Mouse (Mus musculus) left cerebral cortex, postnatal 4 days (tissue): ENCODE data around the gene Txndc17. TPM values are rescaled to one million over a fixed set of nuclear protein-coding genes. Genes with fewer than 3 reads are reported as not detected.

ENCODE experiments used
- DNase-seq: peaks from one replicate; pipeline ENCODE4 v3.0.0-alpha.2; 2022
- intact Hi-C: fragments of 180-260 bp; cut with DNase I; formaldehyde crosslinking; loops from one replicate; pipeline ENCODE4 v1.15.1; 2025
- total RNA-seq, 2 experiments: library from RNA; stranded (reverse); gene quantifications; 2 replicates each; pipeline ENCODE4 v1.2.3; 2021

Gene Txndc17
- total RNA-seq, 2 experiments from 2014 or later, result 54.9 to 61.7 TPM

DNA sequence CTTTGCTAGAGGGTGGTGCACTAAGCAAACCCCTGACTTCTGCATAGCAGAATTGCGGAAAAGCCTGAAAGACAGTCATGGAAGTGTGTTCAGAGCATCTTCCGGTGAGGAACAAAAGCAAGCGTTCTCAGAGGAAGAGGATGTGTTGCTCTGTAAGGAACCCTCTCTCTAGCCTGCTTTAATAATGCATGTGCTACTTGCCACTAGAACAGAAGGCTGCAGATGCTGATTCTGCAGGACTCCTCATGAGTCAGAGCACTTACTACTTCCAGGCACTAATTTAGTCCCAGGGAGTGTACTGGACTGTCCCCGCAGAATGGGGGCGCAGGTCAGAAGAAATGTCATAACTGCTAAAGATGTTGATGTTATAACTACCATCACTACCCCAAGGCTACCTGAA is 9.8 kb downstream of the Txndc17 start:
- DNase-seq, result no peak
- intact Hi-C loops, result no loop called here

- intact Hi-C loops, result loop anchor here (5.0 to 10.0 kb wide), 3 partner anchors 124 to 344 kb away; no protein-coding TSS in a partner anchor
- DNase-seq, result peak; percentile 80
Observed at GRCm38 (mm10) chr11:72221278-72221677, 13.9 kb downstream of the Txndc17 start.

- intact Hi-C loops, result loop anchor here (5.0 to 10.0 kb wide), 3 partner anchors 121 to 341 kb away; no protein-coding TSS in a partner anchor
- no peak for DNase-seq
Observed at GRCm38 (mm10) chr11:72223414-72223813, 16.1 kb downstream of the Txndc17 start.

DNA sequence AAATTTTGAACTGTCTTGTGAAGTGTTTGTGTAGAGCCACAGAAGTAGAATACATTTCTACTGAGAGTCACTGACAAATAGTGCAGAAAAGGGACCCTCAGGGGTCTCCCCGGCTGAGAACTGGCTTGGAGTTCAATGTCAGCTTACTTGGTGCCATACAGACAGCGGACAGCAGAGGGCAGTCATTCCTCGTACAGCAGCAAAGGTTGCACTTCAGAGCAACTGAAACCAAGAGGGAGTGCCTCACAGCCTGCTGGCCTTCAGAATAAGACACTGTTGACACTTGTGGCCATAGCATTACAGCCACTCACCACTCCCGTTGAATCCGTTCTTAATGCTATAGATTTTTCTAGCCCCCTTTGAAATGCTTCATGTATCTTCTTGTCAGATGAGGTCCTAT is 17.5 kb downstream of the Txndc17 start:
- DNase-seq, result peak; percentile 88
- intact Hi-C loops, result loop anchor here (5.0 to 10.0 kb wide), 3 partner anchors 120 to 340 kb away; no protein-coding TSS in a partner anchor

GRCm38 (mm10) chr11:72226020-72226791 is 18.9 kb downstream of the Txndc17 start:
- intact Hi-C loops, result loop anchor here (10.0 kb wide), 2 partner anchors 119 to 339 kb away; no protein-coding TSS in a partner anchor

DNA sequence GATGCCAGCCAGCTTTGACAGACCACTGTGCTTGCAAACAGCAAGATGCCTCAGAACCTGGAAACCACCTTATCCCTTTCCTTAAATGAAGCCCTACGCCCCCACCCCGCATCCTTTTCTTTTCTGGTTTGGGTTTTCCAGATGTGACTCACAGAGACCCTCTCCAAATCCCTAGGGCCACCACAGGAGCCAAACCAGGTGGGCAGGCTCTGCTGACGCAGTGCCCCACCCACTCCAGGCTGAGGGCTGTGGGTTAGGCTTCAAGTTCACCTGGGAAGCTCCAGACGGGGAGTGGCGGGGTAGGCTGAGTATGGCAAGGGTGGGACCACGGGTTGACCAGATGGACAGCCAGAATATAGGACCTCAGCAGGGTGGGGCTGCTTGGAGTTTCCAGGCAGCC is 19.6 kb downstream of the Txndc17 start:
- intact Hi-C loops, result loop anchor here (10.0 kb wide), 2 partner anchors 118 to 338 kb away; no protein-coding TSS in a partner anchor
- peak; percentile 27 for DNase-seq

More at GRCm38 (mm10) chr11:72226020-72226791, 18.9 kb downstream of the Txndc17 start:
- peak; percentile 96 for DNase-seq

DNA sequence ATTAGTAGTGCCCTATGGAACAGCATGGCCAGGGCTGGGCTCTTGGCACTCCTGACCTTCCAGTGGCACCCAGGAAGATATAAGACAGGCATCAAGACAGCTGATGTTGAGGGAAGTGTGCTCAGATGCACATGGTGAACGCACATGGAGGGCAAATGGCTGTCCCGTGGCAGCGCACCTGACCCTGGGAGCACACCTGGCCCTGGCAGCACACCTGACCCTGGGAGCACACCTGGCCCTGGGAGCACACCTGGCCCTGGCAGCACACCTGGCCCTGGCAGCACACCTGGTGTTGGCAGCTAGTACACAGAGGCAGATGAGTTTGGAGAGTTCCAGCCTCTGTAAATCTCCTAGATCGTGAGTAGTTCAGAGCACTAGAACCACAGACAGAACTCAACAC is 21.2 kb downstream of the Txndc17 start:
- no peak for DNase-seq
- intact Hi-C loops, result loop anchor here (10.0 kb wide), 2 partner anchors 116 to 336 kb away; no protein-coding TSS in a partner anchor

- intact Hi-C loops, result loop anchor here (5.0 kb wide), 1 partner anchor 35 kb away; the partner anchor contains the start of gene Slc13a5
Observed at GRCm38 (mm10) chr11:72232068-72232467, 24.7 kb downstream of the Txndc17 start.

DNA sequence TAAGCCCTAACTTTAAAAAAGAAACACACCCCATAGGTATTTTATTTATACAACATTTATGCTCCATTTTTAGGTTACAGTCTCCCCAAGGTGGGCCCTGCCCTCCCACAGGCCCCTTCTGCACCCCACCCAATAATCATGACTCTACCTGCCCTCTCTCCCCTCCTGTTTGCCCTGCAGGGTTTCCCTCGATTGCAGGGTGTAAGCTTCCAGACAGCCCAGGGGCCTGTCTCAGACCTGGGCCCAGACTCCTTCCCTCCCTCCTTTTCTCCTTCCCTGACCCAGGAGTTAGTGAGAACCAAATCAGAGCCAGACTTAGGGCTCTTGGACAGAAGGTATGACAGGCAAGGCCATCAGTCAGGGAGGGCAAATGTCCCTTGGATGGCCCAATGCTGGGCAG is 25.6 kb downstream of the Txndc17 start:
- no peak for DNase-seq
- intact Hi-C loops, result loop anchor here (5.0 kb wide), 1 partner anchor 34 kb away; the partner anchor contains the start of gene Slc13a5

More at GRCm38 (mm10) chr11:72232068-72232467, 24.7 kb downstream of the Txndc17 start:
- DNase-seq, result no peak

DNA sequence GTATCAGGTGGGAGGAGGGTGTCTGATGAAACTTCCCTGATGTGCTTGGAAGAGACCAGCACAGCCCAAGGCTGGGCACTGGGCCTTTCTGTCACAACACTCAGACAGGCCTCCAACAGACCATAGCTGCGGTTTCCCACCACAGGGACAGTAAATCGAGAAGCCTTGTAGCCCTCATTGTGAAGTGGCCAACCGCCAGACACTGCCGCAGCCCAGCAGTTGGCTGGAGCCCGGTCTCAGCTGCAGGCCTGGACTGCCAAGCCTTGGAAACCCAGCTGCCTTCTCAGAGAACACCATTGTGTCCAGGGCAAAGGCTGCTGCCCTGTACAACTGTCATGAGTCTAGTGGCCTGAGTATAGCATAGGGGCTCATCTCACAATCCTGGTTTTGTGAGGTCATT is 26.7 kb downstream of the Txndc17 start:
- DNase-seq, result peak; percentile 90
- intact Hi-C loops, result loop anchor here (5.0 kb wide), 1 partner anchor 33 kb away; the partner anchor contains the start of gene Slc13a5

DNA sequence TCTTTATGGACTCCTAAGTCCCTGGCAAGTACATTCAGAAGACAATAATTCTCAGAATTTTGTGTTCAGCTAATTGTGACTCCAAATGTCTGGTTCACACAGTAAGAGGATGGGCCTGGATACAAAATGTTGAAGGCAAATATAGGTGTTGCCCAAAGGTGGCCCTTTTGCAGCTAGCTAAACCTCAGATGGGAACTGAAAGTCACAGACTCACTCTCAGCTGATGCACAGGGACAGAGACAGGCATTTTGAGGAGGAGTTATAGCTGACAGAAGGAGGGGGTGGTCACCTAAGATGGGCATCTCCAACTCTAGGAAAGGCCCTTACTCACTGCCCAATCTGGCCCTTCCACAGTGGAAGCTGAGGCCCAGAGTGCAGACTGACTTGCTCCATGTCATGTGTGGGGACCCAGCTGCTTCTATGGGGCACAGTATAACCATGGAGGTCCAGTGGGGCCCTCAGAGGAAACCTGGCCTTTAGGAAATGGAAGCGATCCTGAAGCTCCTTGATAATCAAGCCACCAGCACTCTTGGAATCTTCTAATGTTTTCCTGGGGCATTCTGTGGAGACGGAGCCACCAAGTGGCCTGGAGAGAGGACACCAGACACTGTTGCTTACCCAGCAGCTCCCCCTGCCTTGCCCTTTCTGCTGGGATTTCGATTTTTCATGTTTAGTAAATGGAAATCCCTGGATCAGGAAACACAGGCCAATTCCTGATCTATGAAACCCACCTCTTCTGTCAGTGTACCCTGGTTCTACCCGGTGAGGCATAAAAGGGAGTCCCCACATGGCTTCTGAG is 32.9 kb downstream of the Txndc17 start:
- no peak for DNase-seq
- intact Hi-C loops, result no loop called here

DNA sequence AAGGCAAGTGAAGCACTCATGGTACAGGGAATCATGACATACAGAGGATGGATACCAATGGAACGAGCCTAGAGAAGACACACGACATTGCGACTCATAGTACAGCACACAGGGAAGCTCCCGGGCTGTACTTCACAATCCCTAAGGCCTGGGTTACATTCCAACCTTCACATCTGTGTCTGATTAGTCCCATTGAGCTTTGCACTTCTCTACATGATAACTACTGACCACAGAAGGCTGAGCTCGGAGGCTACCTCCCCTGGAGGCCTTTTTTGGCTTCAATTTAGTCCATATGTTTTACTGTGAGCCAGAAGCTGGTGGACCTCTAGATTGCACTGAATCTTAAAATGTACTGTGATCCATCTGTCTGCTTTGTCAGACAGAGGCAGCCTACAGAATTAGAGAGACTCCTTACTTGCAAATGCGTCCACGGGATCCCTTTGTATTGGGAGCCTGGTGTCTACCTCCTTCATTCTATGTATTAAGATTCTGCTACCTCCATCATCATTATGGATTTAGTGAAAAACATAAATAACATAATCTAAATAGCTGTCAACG is 37.9 kb downstream of the Txndc17 start:
- intact Hi-C loops, result no loop called here
- DNase-seq, result no peak

DNA sequence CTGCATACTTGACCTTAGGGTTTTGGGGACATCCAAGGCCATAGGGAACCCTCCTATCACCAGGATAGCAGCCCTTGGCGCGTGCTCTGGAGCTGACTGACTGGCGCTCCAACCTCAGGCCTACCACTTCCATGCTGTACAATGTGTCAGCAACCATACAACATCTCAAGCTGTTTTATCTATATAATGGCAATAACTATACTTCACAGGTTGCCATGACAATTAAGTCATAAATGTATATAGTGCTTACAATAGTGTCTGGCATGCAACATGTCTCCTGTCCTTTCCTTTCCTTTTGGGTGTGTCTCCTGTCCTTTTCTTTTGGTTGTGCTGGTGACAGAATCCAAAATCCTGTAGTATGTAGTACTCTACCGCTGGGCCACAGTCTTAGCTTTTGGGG is 48.3 kb downstream of the Txndc17 start:
- no peak for DNase-seq
- intact Hi-C loops, result no loop called here

GRCm38 (mm10) chr11:72256441-72256840 is 49.1 kb downstream of the Txndc17 start:
- no peak for DNase-seq
- intact Hi-C loops, result no loop called here

Other genes starting within 250 kb of the Txndc17 start
- under 1 TPM; 0.14 to 0.26 TPM for gene Aipl1, start 170.0 kb upstream of the Txndc17 start, total RNA-seq
- gene Pimreg, start 165.5 kb upstream of the Txndc17 start, total RNA-seq, result 1 to 10 TPM; 9.3 to 9.7 TPM
- gene Pitpnm3, start 71.8 kb upstream of the Txndc17 start, total RNA-seq, result 10 to 100 TPM; 20.9 to 25.5 TPM
- gene Gm43951, start 707 bp upstream of the Txndc17 start, total RNA-seq, result 10 to 100 TPM; 11.8 to 12.6 TPM
- gene 4933427D14Rik, start 88 bp upstream of the Txndc17 start, total RNA-seq, result 10 to 100 TPM; 36.3 to 37.6 TPM
- gene Med31, start 8.0 kb downstream of the Txndc17 start, total RNA-seq, result 10 to 100 TPM; 13.8 to 14.6 TPM
- 1 to 10 TPM; 7.2 to 9.8 TPM for gene Slc13a5, start 59.7 kb downstream of the Txndc17 start, total RNA-seq
- 1 to 10 TPM in 1 of 2 experiments, under 1 TPM in 1; 0.70 to 1.2 TPM for gene Xaf1, start 94.1 kb downstream of the Txndc17 start, total RNA-seq
- gene Fbxo39, start 106.9 kb downstream of the Txndc17 start, total RNA-seq, result not detected
- gene Tekt1, start 154.9 kb downstream of the Txndc17 start, total RNA-seq, result 1 to 10 TPM; 1.6 to 2.1 TPM
- gene Smtnl2, start 204.2 kb downstream of the Txndc17 start, total RNA-seq, result 1 to 10 TPM; 9.6 to 9.9 TPM
- gene Ggt6, start 228.0 kb downstream of the Txndc17 start, total RNA-seq, result not detected
- gene Mybbp1a, start 233.8 kb downstream of the Txndc17 start, total RNA-seq, result 10 to 100 TPM; 68.3 to 77.3 TPM